Mouse (Mus musculus) midbrain, embryonic 13.5 days (tissue): ENCODE data around the gene Nfix. TPM values are rescaled to one million over a fixed set of nuclear protein-coding genes. Genes with fewer than 3 reads are reported as not detected.

Source experiments
- ATAC-seq: fragments of 200-750 bp; cut with Nextera tagmentation; 2 replicates; pipeline ENCODE4 v1.8.0; 2017; ENCODE audit warnings: mild to moderate bottlenecking, moderate TSS enrichment, moderate library complexity
- H3K27ac ChIP-seq: fragments of 300-500 bp; sonication (generic); 2 replicates; pipeline ENCODE4 v1.5.1; 2015; ENCODE audit warnings: inconsistent platforms, mild to moderate bottlenecking, moderate library complexity
- H3K27me3 ChIP-seq: fragments of 300-500 bp; sonication (generic); 2 replicates; pipeline ENCODE4 v1.6.1; 2015; ENCODE audit warnings: mild to moderate bottlenecking, inconsistent platforms
- H3K36me3 ChIP-seq: fragments of 300-500 bp; sonication (generic); 2 replicates; pipeline ENCODE4 v1.6.1; 2015; ENCODE audit warnings: mild to moderate bottlenecking, inconsistent platforms
- H3K4me1 ChIP-seq: fragments of 300-500 bp; sonication (generic); replicated peaks from 2 replicates; pipeline ENCODE4 v1.6.1; 2015; ENCODE audit warnings: inconsistent platforms
- H3K4me2 ChIP-seq: fragments of 300-500 bp; sonication (generic); replicated peaks from 2 replicates; pipeline ENCODE4 v1.6.1; 2015; ENCODE audit warnings: moderate library complexity, mild to moderate bottlenecking, inconsistent platforms
- H3K4me3 ChIP-seq: fragments of 300-500 bp; sonication (generic); replicated peaks from 2 replicates; pipeline ENCODE4 v1.5.1; 2015; ENCODE audit warnings: mild to moderate bottlenecking, inconsistent platforms
- H3K9ac ChIP-seq: fragments of 300-500 bp; sonication (generic); replicated peaks from 2 replicates; pipeline ENCODE4 v1.6.1; 2015; ENCODE audit warnings: mild to moderate bottlenecking, inconsistent platforms
- H3K9me3 ChIP-seq: fragments of 300-500 bp; sonication (generic); 2 replicates; pipeline ENCODE4 v1.6.1; 2016; ENCODE audit warnings: mild to moderate bottlenecking, inconsistent platforms
- WGBS: fragments of 180-500 bp; shearing (Covaris S2); methylation state at CpG from one replicate; pipeline ENCODE4 v1.1.7; 2015; 5-methylcytosine and 5-hydroxymethylcytosine counted together
- polyA plus RNA-seq: library from polyadenylated mRNA; unstranded; fragments of >200 nt; fragmentation: Nextera tagmentation; extraction: Ambion mirVana; gene quantifications from 2 replicates; pipeline ENCODE4 v1.2.1, GENCODE M21; 2015

The Nfix gene
- polyA plus RNA-seq, 1 experiment from 2014 or later = 28.4 TPM

GRCm38 (mm10) chr8:84724683-84725082 is 75.5 kb downstream of the Nfix start:
- Histone ChIP-seq H3K4me3 (no peak overlapping the region), H3K27ac (peak overlapping the region; percentile 71; the same call in 1 of the 2 replicates), H3K9me3 (no peaks in the 10 kb centered on the region), H3K27me3 (peaks cover 23% of the 10 kb centered on the region), H3K4me1 (peaks cover 66% of the 10 kb centered on the region), H3K36me3 (peaks cover 15% of the 10 kb centered on the region), H3K9ac (peak overlapping the region; percentile 51), H3K4me2 (no peak overlapping the region)
- ATAC-seq = no peak
- whole genome bisulfite sequencing = 52% methylated on average over 9 of the region's 9 CpGs

GRCm38 (mm10) chr8:84723571-84723900 is 76.6 kb downstream of the Nfix start:
- Histone ChIP-seq H3K9me3 (no peaks in the 10 kb centered on the region), H3K27me3 (peaks cover 33% of the 10 kb centered on the region), H3K36me3 (peaks cover 16% of the 10 kb centered on the region), H3K9ac (peak overlapping the region; percentile 51), H3K4me2 (0 out of 2 replicates have a peak overlapping the region, but pooled peaks have one; percentile 11), H3K4me3 (no peak overlapping the region), H3K27ac (peak overlapping the region; percentile 71), H3K4me1 (peaks cover 55% of the 10 kb centered on the region)
- no peak for ATAC-seq
- 34% methylated on average over 7 of the region's 7 CpGs for WGBS

- H3K4me2 ChIP-seq = peak within 1 kb of the TSS; percentile 11; the same call in 1 of the 2 replicates
- H3K9ac ChIP-seq = peak within 1 kb of the TSS; percentile 51
- peaks cover 38% of the 10 kb centered on the region for H3K27me3 ChIP-seq
- peaks cover 50% of the 10 kb centered on the region for H3K4me1 ChIP-seq
- 18% methylated on average over 10 of the region's 10 CpGs for WGBS
- no peaks in the 10 kb centered on the region for H3K9me3 ChIP-seq
- ATAC-seq = peak; percentile 80
- no peak within 1 kb of the TSS for H3K4me3 ChIP-seq
- peak within 1 kb of the TSS; percentile 71 for H3K27ac ChIP-seq
- peaks cover 16% of the 10 kb centered on the region for H3K36me3 ChIP-seq
Measured at GRCm38 (mm10) chr8:84722850-84723570, 77.1 kb downstream of the Nfix start, which contains the start of gene G430095P16Rik. Gene G430095P16Rik, plus strand, starts transcription at chr8:84723007.

DNA sequence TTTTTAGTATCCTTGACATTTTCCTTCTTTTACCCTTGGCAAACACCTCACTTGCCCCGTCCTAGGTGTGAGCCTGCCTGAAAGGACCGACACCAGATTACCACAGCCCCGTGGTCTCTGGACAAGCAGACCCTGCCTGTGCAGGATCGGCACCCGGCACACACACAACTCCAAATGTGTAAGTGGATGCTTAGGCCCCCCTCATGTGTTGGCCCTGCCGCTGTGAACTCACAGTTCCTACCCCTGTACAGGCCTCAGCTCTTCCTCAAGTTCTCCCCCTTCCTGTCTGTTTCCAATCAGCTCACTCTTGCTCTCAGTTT is 77.7 kb downstream of the Nfix start:
- WGBS = 70% methylated on average over 6 of the region's 6 CpGs
- H3K9me3 ChIP-seq = no peaks in the 10 kb centered on the region
- peaks cover 15% of the 10 kb centered on the region for H3K36me3 ChIP-seq
- H3K27ac ChIP-seq = peak overlapping the region; percentile 71
- no peak; the same call in 1 of the 2 replicates for ATAC-seq
- H3K4me1 ChIP-seq = peaks cover 46% of the 10 kb centered on the region
- no peak overlapping the region for H3K4me2 ChIP-seq
- H3K4me3 ChIP-seq = no peak overlapping the region
- 0 out of 2 replicates have a peak overlapping the region, but pooled peaks have one; percentile 2 for H3K9ac ChIP-seq
- peaks cover 44% of the 10 kb centered on the region for H3K27me3 ChIP-seq

GRCm38 (mm10) chr8:84718959-84719690 is 81.0 kb downstream of the Nfix start:
- no peak overlapping the region for H3K9ac ChIP-seq
- peaks cover 16% of the 10 kb centered on the region; the same call in 1 of the 2 replicates for H3K36me3 ChIP-seq
- ATAC-seq = no peak
- no peak overlapping the region for H3K27ac ChIP-seq
- H3K4me1 ChIP-seq = peaks cover 39% of the 10 kb centered on the region
- no peak overlapping the region for H3K4me2 ChIP-seq
- WGBS = 89% methylated on average over 5 of the region's 5 CpGs
- H3K9me3 ChIP-seq = no peaks in the 10 kb centered on the region
- no peak overlapping the region for H3K4me3 ChIP-seq
- peaks cover 67% of the 10 kb centered on the region for H3K27me3 ChIP-seq

DNA sequence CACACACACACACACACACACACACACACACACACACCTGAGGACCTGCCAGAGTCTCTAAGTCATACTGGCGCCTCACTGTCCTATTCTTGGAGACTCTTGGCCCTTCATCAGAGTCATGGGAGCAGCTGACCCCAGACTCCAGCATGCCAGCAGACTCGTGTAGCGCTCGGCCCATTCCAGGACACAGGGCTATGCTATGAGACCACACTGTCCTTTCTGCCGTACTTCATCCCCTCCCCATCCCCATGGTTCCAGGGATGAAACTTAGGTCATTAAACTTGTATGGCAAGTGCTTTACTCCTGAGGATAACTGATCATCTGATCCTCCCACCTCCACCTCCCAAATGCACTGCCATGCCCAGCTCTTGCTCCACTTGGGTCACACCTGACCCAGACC is 81.7 kb downstream of the Nfix start:
- H3K4me1 ChIP-seq = peaks cover 39% of the 10 kb centered on the region
- WGBS = 79% methylated on average over 5 of the region's 5 CpGs

DNA sequence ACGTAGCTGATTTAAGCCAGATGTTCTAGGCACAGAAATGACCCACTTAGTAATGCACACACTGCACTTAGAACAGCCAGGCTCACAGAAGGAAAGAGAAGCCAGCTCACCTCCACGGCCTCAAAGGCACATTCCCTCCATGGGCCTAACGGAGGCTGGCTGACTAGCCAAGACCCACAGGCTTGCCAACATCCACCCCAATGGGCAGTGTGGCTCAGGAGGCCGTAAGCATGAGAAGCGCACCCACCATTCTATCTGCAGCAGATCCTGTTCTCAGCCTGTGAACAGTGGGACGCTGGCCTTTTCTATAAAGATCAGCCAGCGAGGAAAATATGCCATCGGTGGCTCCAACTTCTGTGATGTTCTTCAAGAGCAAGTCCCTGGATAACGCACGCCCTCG is 83.4 kb downstream of the Nfix start:
- ATAC-seq = no peak
- no peak overlapping the region for H3K4me2 ChIP-seq
- no peak overlapping the region for H3K27ac ChIP-seq
- H3K4me3 ChIP-seq = no peak overlapping the region
- H3K36me3 ChIP-seq = peaks cover 16% of the 10 kb centered on the region; the same call in 1 of the 2 replicates
- WGBS = 87% methylated on average over 11 of the region's 11 CpGs
- H3K9ac ChIP-seq = no peak overlapping the region
- H3K27me3 ChIP-seq = peaks cover 64% of the 10 kb centered on the region
- H3K9me3 ChIP-seq = no peaks in the 10 kb centered on the region
- peaks cover 42% of the 10 kb centered on the region for H3K4me1 ChIP-seq

More for the DNA sequence above, 81.7 kb downstream of the Nfix start:
- H3K27ac ChIP-seq = no peak overlapping the region
- no peaks in the 10 kb centered on the region for H3K9me3 ChIP-seq
- H3K9ac ChIP-seq = no peak overlapping the region
- H3K4me3 ChIP-seq = no peak overlapping the region
- H3K27me3 ChIP-seq = peaks cover 67% of the 10 kb centered on the region
- no peak for ATAC-seq
- no peak overlapping the region for H3K4me2 ChIP-seq
- peaks cover 16% of the 10 kb centered on the region; the same call in 1 of the 2 replicates for H3K36me3 ChIP-seq

GRCm38 (mm10) chr8:84715893-84716468 is 84.2 kb downstream of the Nfix start:
- Histone ChIP-seq H3K9ac (peak overlapping the region; percentile 48; the same call in 1 of the 2 replicates), H3K27ac (peak overlapping the region; percentile 51), H3K36me3 (peaks cover 11% of the 10 kb centered on the region; the same call in 1 of the 2 replicates), H3K27me3 (peaks cover 70% of the 10 kb centered on the region), H3K9me3 (no peaks in the 10 kb centered on the region), H3K4me2 (peak overlapping the region; percentile 43), H3K4me1 (peaks cover 50% of the 10 kb centered on the region), H3K4me3 (peak overlapping the region; percentile 16; the same call in 1 of the 2 replicates)
- no peak for ATAC-seq
- WGBS = 8% methylated on average over 27 of the region's 27 CpGs

GRCm38 (mm10) chr8:84714161-84714560 is 86.0 kb downstream of the Nfix start:
- H3K9ac ChIP-seq = no peak overlapping the region
- H3K4me1 ChIP-seq = peaks cover 62% of the 10 kb centered on the region
- peak overlapping the region; percentile 94 for H3K27ac ChIP-seq
- peaks cover 3% of the 10 kb centered on the region; the same call in 1 of the 2 replicates for H3K36me3 ChIP-seq
- ATAC-seq = no peak
- H3K9me3 ChIP-seq = no peaks in the 10 kb centered on the region
- H3K27me3 ChIP-seq = peaks cover 62% of the 10 kb centered on the region
- no peak overlapping the region for H3K4me3 ChIP-seq
- 64% methylated on average over 4 of the region's 4 CpGs for WGBS
- H3K4me2 ChIP-seq = no peak overlapping the region

DNA sequence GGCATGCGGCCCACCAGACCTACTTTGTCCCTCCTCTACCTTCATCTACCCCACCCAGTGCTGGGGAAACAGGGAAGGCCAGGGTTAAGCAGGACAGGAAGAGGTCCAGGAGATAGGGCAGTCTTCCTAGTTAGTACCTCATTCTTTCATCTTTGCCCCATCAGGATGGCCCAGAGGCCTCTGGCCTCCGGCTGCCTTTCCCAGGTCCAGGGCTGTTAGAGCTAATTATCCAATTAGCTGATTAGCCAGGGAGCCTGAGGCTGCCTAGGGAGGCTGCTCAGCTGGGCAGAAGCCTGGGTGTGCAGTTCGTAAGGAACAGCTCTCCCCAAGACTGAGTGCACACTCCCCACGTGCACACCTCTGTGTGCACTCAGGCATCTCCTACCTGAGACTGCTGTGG is 86.8 kb downstream of the Nfix start:
- no peak overlapping the region for H3K4me3 ChIP-seq
- H3K27me3 ChIP-seq = peaks cover 62% of the 10 kb centered on the region
- H3K27ac ChIP-seq = peak overlapping the region; percentile 94
- no peak for ATAC-seq
- H3K4me1 ChIP-seq = peaks cover 68% of the 10 kb centered on the region
- no peak overlapping the region for H3K9ac ChIP-seq
- no peak overlapping the region for H3K4me2 ChIP-seq
- H3K9me3 ChIP-seq = no peaks in the 10 kb centered on the region
- 49% methylated on average over 4 of the region's 4 CpGs for WGBS
- H3K36me3 ChIP-seq = peaks cover 3% of the 10 kb centered on the region; the same call in 1 of the 2 replicates

DNA sequence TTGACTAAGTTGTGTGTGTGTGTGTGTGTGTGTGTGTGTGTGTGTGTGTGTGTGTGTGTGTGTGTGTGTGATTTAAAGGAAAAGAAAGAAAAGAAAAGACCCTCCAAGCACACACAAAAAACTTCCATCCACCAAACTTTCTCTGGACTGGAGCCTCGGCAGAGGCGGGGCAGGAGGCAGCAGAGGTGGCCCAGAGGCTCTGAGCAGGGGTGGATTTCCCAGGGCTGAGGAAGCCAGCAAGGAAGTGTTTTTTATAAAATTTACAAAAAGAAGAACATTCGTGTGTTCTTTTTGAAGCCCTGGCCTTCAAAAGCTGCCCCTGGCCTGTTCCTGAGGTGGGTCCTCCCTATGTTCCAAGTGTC is 87.4 kb downstream of the Nfix start:
- peaks cover 3% of the 10 kb centered on the region; the same call in 1 of the 2 replicates for H3K36me3 ChIP-seq
- ATAC-seq = peak; percentile 40
- H3K4me3 ChIP-seq = no peak overlapping the region
- H3K4me2 ChIP-seq = no peak overlapping the region
- no peaks in the 10 kb centered on the region for H3K9me3 ChIP-seq
- no peak overlapping the region for H3K9ac ChIP-seq
- peaks cover 62% of the 10 kb centered on the region for H3K27me3 ChIP-seq
- H3K27ac ChIP-seq = peak overlapping the region; percentile 94
- peaks cover 74% of the 10 kb centered on the region for H3K4me1 ChIP-seq
- WGBS = 8% methylated on average over 3 of the region's 3 CpGs
